Mouse (Mus musculus) MEL (cell line): ENCODE measurements around the gene C130060K24Rik. TPM values are rescaled to one million over a fixed set of nuclear protein-coding genes. Genes with fewer than 3 reads are reported as not detected.

Source experiments
- polyA plus RNA-seq, 2 experiments: library from polyadenylated mRNA; stranded (reverse) in 1 of 2; unstranded in 1 of 2; fragments of >175 nt in 1 of 2; fragments of >200 nt in 1 of 2; gene quantifications; 2 replicates each; pipeline versions ENCODE4 v1.2.1 to v1.2.4; 2012; ENCODE audit warnings: low replicate concordance in 2 of 2, low read depth in 1 of 2; ENCODE audit not compliant: insufficient read length in 2 of 2, insufficient read depth in 1 of 2, missing spikeins in 1 of 2
- total RNA-seq: library from RNA; depleted of rRNA; stranded (reverse); fragments of 300-350 nt; gene quantifications from 2 replicates; pipeline ENCODE4 v1.2.3, GENCODE M21; 2012; rRNA removed

C130060K24Rik gene
- total and polyA plus RNA-seq, 3 experiments = not detected

Other genes with a start within 250 kb of the C130060K24Rik start
- 0.07 TPM in 1 of 2 replicates, not detected in the other for gene Hpgds, start 236.2 kb upstream of the C130060K24Rik start, total RNA-seq
- under 1 TPM in 1 of 2 experiments, not detected in 1; 0.13 TPM for gene Hpgds, start 236.2 kb upstream of the C130060K24Rik start, polyA plus RNA-seq
- 0.46 TPM in 1 of 2 replicates, not detected in the other for gene Tnip3, start 144.2 kb downstream of the C130060K24Rik start, total RNA-seq
- under 1 TPM in 1 of 2 experiments, not detected in 1; 0.99 TPM for gene Tnip3, start 144.2 kb downstream of the C130060K24Rik start, polyA plus RNA-seq